Mouse (Mus musculus) testis, adult 2 months (tissue): ENCODE results near the gene Cend1.

Experiments
- CTCF ChIP-seq: fragments of 200-500 bp; IDR thresholded peaks from 2 replicates; pipeline ENCODE4 v1.5.1; 2012; ENCODE audit warnings: low read depth, mild to moderate bottlenecking, inconsistent platforms, low read length, moderate library complexity; ENCODE audit not compliant: control insufficient read depth, insufficient read depth, insufficient replicate concordance
- POLR2A ChIP-seq: fragments of 200-500 bp; IDR thresholded peaks from 2 replicates; pipeline ENCODE4 v1.6.1; 2012; ENCODE audit warnings: low read depth, mild to moderate bottlenecking, inconsistent platforms, low read length, moderate library complexity; ENCODE audit not compliant: control insufficient read depth

DNA sequence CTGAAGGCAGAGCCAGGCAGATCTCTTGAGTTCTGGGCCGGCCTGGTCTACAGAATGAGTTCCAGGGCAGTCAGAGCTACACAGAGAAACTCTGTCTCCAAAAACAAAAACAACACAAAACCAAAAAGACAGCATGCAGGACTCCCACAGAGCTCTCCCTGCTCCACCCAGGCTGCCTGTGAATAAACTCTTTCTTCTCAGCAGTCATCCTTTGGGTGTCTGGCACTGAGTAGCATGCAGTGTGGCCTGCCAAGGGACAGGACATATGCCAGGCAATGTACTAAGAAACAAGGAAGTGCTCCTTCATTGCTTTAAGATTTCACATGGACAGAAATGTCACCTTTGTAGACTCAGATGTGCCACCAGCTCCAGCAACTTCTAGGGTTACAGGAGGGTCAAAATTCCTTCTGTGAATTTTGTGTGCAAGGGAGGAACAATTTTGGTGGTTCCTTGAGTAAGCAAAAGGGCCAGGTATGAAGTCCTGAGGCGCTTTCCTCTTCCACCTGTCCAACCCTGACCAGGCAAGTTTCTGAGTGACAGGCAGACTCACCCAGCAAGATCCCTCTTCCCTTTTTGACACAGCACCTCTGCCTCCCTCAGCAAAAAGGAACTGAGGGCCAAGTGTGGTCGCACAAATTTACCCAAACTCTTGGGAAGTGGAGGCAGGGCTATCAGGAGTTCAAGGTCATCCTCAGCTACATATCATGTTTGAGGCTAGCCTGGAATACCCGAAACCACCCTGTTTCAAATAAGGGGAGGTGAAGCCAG lies 48.0 kb downstream of the Cend1 start:
- TF ChIP-seq CTCF (no peak), POLR2A (no peak)
